Mouse (Mus musculus): ENCODE measurements around the gene Armc7. TPM values are rescaled to one million over a fixed set of nuclear protein-coding genes. Genes with fewer than 3 reads are reported as not detected.

The Armc7 gene
- total RNA-seq (2021): under 1 TPM; 0.95 to 0.99 TPM
- long read RNA-seq, experiment 1, partial matches to known transcripts: 0 of 1 reads
- long read RNA-seq, experiment 1, other reads (novel, unspliced or antisense): 0 of 1 reads
- long read RNA-seq, experiment 2, partial matches to known transcripts: 1 of 3 reads
- long read RNA-seq, experiment 2, other reads (novel, unspliced or antisense): 0 of 3 reads

DNA sequence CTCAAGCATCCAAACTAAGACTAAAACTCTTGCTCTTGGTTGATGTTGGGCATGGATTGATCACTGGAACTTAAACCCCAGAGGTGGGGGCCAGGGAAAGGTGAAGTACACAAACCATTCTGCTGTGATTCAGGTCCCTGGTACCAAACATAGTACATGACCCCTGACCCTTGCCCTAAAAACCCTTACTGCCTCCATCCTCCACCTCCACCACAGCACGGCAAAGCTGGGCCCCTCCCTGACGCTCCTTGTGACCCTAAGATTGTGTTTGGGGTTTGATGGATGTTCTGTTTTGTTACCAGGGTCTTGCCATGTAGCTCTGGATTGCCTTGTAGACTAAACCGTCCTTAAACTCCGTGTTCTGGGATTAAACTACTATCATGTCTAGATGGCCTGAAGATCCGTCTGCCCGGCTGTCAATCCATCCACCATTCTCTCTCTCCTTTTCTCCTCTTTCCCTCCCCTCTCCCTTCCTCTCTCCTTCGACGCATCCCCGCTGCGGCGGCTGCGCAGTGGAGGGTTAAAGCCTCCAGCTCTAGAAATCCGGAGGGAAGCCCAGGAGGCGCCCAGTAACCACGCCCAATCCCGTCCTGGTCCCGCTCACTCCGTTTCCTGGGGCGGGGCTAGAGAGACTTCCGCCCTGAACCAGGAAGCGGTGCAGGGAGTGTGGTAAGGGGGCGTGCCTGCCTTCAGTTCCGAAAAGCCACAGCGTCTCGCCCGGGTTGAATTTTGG, at the start of gene Armc7:
TSS of gene Armc7 (plus strand) at position 643 of the 733 bp plus-strand sequence.
- no peak; the same call in 1 of the 2 replicates for TF ChIP-seq CTCF (IDR thresholded peaks at IDR 0.05)
- Histone ChIP-seq H3K4me3 (peak within 1 kb of the TSS; percentile 90), H3K27ac (peak within 1 kb of the TSS; percentile 87)
- DNase-seq: peak; percentile 96
- intact Hi-C loops (cut with DNase I): loop anchor here (2.0 kb wide), 2 partner anchors 46 to 116 kb away; no protein-coding TSS in a partner anchor

DNA sequence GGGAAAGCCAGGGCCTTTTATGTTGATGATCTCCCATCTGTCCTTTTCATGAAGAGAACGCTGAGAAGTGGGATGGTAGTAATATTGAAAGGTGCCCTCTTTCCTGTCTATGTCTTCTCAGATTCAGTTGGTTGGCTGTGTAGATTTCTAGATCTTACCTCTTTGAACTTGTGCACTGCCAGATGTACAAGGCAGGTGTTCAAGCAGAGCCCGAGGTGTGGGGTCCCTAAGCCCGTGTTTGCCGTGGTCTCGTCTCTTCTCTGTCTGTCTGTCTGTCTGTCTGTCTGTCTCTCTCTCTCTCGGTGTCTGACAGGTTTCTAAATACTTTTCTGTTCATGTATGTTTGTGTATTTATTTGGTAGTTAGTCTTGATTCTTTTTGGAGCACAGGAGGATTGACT, 49.8 kb upstream of the Armc7 start:
- Histone ChIP-seq H3K27ac (no peak overlapping the region), H3K4me3 (no peak overlapping the region)
- DNase-seq: no peak
- TF ChIP-seq CTCF (IDR thresholded peaks at IDR 0.05): no peak
- intact Hi-C loops (cut with DNase I): loop anchor here (5.0 kb wide), 1 partner anchor 68 kb away; no protein-coding TSS in a partner anchor

DNA sequence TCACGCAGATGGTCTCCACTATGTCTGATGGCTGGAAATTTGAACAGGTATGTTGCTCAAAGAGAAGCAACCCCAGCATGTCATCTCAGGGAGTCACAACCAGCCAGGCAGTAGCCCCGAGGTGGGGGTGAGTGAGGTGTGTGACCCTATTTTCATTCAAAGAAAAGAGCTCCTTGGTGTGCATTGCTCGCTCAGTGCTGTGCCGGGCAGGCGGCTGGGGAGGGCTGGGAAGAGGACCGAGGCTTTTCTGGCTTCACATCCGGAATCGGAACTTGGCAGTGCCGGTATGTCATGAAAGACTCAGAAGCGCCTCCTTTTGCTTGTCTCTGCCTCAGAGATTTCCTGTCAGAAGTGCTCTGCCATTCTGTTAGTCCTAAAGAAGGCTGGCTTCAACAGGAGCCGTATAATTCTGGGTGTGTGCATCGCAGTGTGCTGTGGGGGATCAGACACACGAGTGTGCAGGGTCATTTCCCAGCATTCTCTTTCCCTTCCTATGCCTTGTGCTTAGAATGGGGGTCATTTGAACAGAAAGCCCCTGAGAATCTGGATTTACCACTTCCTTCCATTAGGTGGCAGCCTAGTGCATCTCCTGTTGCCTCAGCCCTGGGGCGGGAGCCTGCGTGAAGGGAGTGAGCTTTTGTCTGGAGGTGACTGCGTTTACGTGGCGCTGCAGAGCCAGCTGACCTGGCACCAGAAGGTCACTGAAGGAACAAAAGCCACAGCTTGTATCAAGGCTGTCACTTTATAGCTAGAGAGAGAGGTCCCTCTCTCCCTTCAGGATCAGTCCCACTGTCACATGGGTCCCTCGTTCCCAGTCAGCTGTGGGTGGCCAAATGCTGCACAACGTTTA, 47.8 kb upstream of the Armc7 start:
- TF ChIP-seq CTCF (IDR thresholded peaks at IDR 0.05): peak; percentile 83
- peak; percentile 72 for DNase-seq
- H3K4me3 ChIP-seq: peak overlapping the region; percentile 43
- peak overlapping the region; percentile 61 for H3K27ac ChIP-seq
- intact Hi-C loops (cut with DNase I): loop anchor here (2.0 to 5.0 kb wide), 2 partner anchors 47 to 70 kb away; partner anchors contain the start of gene Armc7

DNA sequence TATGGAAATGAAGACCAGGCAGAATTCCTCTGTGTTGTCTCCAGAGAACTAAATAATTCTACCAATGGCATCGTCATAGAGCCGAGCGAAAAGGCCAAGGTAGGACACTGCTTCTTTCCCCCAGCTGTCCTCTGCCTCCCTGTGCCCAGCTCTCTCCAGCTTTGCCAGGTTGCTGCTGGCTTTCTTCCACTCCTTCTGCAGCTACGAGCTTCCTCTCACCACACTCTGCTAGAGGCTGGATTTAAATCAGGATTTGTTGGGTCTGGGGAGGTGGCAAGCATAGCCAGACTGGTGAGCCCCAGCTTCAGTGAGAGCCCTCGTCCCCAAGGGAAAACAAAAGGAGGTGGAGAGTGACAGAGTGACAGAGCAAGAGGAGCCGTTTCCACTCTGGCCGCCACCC, 46.2 kb upstream of the Armc7 start:
- intact Hi-C loops (cut with DNase I): loop anchor here (2.0 to 5.0 kb wide), 2 partner anchors 45 to 72 kb away; partner anchors contain the start of gene Armc7
- DNase-seq: peak; percentile 52
- H3K27ac ChIP-seq: no peak overlapping the region
- no peak overlapping the region for H3K4me3 ChIP-seq
- no peak for TF ChIP-seq CTCF (IDR thresholded peaks at IDR 0.05)

DNA sequence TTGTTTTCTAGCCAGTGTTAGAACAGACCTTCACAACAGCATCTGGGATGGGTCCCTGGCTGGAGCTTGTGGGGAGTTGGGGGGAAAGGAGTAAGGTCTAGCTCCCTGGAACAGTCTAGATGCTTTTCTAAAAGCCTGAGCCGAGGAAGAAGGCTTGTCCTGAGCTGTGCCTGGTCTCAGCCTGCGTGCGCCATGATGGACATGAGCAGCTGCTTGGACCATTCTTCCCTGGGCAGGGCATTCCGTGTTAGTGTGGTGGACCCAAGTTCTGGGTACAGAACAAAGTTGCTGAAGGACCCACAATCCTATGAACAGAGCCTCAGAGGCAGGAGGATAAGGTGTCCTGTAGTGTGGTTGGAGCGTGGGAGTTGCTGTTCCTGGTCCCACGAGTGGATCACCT, 44.9 kb upstream of the Armc7 start:
- no peak overlapping the region for H3K4me3 ChIP-seq
- TF ChIP-seq CTCF (IDR thresholded peaks at IDR 0.05): no peak
- intact Hi-C loops (cut with DNase I): no loop called here
- no peak for DNase-seq
- no peak overlapping the region for H3K27ac ChIP-seq

DNA sequence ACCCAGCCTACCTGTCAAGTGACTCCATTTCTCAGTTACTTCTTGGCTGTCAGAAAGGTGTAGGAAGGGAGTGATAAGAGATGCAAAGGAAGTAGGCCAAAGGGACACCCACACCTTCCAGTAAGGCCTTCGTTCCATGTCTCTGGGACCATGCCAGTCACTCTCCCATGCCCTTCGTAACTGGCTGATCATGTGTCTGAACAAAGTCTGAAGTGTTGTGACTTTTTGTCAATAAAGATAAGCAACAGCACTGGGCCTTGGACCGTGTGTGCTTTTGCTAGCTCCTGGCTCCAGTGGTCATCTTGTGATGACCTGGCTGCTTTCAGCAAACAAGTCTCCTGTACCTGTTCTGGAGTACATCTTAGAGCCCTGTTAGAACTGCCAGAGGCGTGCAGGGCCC, 42.7 kb upstream of the Armc7 start:
- DNase-seq: no peak
- TF ChIP-seq CTCF (IDR thresholded peaks at IDR 0.05): no peak
- Histone ChIP-seq H3K27ac (no peak overlapping the region), H3K4me3 (no peak overlapping the region)
- intact Hi-C loops (cut with DNase I): no loop called here

GRCm38 (mm10) chr11:115433342-115433741, 42.1 kb upstream of the Armc7 start:
- no peak for DNase-seq
- intact Hi-C loops (cut with DNase I): no loop called here
- Histone ChIP-seq H3K4me3 (no peak overlapping the region), H3K27ac (no peak overlapping the region)
- TF ChIP-seq CTCF (IDR thresholded peaks at IDR 0.05): no peak

GRCm38 (mm10) chr11:115435596-115436337, 39.7 kb upstream of the Armc7 start:
- TF ChIP-seq CTCF (IDR thresholded peaks at IDR 0.05): no peak
- peak; percentile 36 for DNase-seq
- peak overlapping the region; percentile 12; the same call in 1 of the 2 replicates for H3K27ac ChIP-seq
- intact Hi-C loops (cut with DNase I): no loop called here
- H3K4me3 ChIP-seq: peak overlapping the region; percentile 60

DNA sequence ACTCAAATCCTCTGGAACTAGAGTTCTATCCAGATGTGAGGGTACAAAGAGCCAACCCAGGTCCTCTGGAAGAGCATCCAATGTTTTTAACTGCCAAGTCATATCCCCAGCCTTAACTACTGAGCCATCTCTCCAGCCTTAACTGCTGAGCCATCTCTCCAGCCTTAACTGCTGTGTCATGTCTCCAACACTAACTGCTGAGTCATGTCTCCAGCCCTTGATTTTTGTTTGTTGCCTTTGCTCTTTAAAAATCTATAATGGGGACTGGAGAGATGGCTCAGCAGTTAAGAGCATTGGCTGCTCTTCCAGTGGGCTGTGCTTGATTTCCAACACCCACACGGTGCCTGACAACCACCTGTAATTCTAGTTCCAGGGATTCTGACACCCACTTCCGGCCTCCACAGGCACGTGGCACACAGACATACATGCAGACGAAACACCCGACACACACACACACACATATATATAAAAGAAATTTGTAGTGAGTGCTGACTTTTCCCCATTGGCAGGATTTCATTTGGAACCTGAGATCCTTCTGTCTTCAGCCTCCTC, 37.8 kb upstream of the Armc7 start:
- H3K27ac ChIP-seq: no peak overlapping the region
- intact Hi-C loops (cut with DNase I): no loop called here
- peak; percentile 6 for DNase-seq
- TF ChIP-seq CTCF (IDR thresholded peaks at IDR 0.05): no peak
- no peak overlapping the region for H3K4me3 ChIP-seq

DNA sequence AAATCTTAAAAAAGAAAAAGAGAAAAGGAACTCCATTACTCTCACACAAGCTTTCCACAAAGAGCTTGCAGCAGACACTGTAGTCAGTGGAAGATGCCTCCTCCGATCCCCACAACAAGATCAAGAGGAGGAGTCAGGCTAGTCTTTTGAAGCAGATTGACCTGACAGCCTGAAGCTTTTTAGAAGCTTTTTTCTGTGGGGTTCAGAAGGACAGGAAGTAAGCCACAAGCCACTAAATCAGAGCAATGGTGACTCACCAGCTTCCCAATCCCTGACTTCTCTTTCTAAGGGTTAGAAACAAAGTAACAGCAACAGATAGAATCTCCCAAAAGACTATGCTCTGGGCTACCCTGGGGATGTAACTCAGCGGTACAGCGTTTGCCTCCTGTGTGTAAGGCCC, 36.1 kb upstream of the Armc7 start:
- no peak for TF ChIP-seq CTCF (IDR thresholded peaks at IDR 0.05)
- Histone ChIP-seq H3K4me3 (no peak overlapping the region), H3K27ac (no peak overlapping the region)
- intact Hi-C loops (cut with DNase I): no loop called here
- DNase-seq: no peak

- 0 out of 2 replicates have a peak, but pooled peaks have one; percentile 5 for TF ChIP-seq CTCF (IDR thresholded peaks at IDR 0.05)
- intact Hi-C loops (cut with DNase I): no loop called here
- no peak within 1 kb of the TSS for H3K27ac ChIP-seq
- no peak within 1 kb of the TSS for H3K4me3 ChIP-seq
- peak; percentile 11 for DNase-seq
These were observed 35.4 kb upstream of the Armc7 start, which contains the start of gene Trim80 for GRCm38 (mm10) chr11:115439906-115440595. TSS of gene Trim80 (plus strand) at chr11:115440545.

All from gastrocnemius, adult 2 months (tissue).